Mouse (Mus musculus) heart, embryonic 10.5 days (tissue): ENCODE data around the gene Adamts9. TPM values are rescaled to one million over a fixed set of nuclear protein-coding genes. Genes with fewer than 3 reads are reported as not detected.

Source experiments
- DNase-seq: peaks from one replicate; pipeline ENCODE4 v3.0.0-alpha.2; 2017; ENCODE audit warnings: low spot score
- H3K27ac ChIP-seq: fragments of 300-500 bp; sonication (generic); 2 replicates; pipeline ENCODE4 v1.5.1; 2016; ENCODE audit warnings: mild to moderate bottlenecking
- H3K27me3 ChIP-seq: fragments of 300-500 bp; sonication (generic); 2 replicates; pipeline ENCODE4 v1.6.1; 2016; ENCODE audit warnings: mild to moderate bottlenecking; ENCODE audit not compliant: poor library complexity, insufficient read depth, severe bottlenecking
- H3K36me3 ChIP-seq: fragments of 300-500 bp; sonication (generic); 2 replicates; pipeline ENCODE4 v1.6.1; 2016; ENCODE audit warnings: mild to moderate bottlenecking, moderate library complexity
- H3K4me1 ChIP-seq: fragments of 300-500 bp; sonication (generic); 2 replicates; pipeline ENCODE4 v1.6.1; 2016; ENCODE audit warnings: mild to moderate bottlenecking
- H3K4me3 ChIP-seq: fragments of 300-500 bp; sonication (generic); 2 replicates; pipeline ENCODE4 v1.5.1; 2016; ENCODE audit warnings: mild to moderate bottlenecking, moderate library complexity
- H3K9me3 ChIP-seq: fragments of 300-500 bp; sonication (generic); 2 replicates; pipeline ENCODE4 v1.6.1; 2016; ENCODE audit warnings: mild to moderate bottlenecking, moderate library complexity
- WGBS: fragments of 180-500 bp; shearing (Covaris S2); methylation state at CpG from one replicate; pipeline ENCODE4 v1.1.7; 2016; 5-methylcytosine and 5-hydroxymethylcytosine counted together
- polyA plus RNA-seq: library from polyadenylated mRNA; unstranded; fragments of >200 nt; fragmentation: Nextera tagmentation; extraction: Ambion mirVana; gene quantifications from 2 replicates; pipeline ENCODE4 v1.2.1, GENCODE M21; 2016

Adamts9 gene
- polyA plus RNA-seq, 1 experiment from 2014 or later, result 9.7 TPM

DNA sequence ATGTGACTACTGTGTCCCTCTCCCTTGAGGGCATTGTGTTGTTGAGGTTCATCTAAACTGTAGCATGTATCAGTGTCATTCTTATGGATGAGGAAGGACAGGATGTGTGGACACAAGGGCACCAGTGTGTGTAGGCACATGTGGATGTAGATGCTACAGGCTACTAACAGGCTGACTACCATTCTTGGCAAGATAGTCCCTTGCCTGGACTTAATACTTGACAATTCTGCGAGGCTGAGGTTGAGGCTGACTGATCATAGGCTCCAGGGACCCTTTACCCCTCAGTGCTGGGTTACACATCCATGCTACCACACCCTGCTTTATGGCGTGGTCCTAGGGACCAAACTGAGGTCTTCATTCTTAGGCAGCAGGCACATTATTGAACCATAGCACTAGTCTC lies 16.1 kb upstream of the Adamts9 start:
- Histone ChIP-seq H3K4me1 (peaks cover 7% of the 10 kb centered on the region; the same call in 1 of the 2 replicates), H3K27ac (no peak overlapping the region), H3K9me3 (no peaks in the 10 kb centered on the region), H3K27me3 (no peaks in the 10 kb centered on the region), H3K36me3 (no peaks in the 10 kb centered on the region), H3K4me3 (no peak overlapping the region)
- no peak for DNase-seq
- WGBS, result 74% methylated on average over 2 of the region's 2 CpGs

DNA sequence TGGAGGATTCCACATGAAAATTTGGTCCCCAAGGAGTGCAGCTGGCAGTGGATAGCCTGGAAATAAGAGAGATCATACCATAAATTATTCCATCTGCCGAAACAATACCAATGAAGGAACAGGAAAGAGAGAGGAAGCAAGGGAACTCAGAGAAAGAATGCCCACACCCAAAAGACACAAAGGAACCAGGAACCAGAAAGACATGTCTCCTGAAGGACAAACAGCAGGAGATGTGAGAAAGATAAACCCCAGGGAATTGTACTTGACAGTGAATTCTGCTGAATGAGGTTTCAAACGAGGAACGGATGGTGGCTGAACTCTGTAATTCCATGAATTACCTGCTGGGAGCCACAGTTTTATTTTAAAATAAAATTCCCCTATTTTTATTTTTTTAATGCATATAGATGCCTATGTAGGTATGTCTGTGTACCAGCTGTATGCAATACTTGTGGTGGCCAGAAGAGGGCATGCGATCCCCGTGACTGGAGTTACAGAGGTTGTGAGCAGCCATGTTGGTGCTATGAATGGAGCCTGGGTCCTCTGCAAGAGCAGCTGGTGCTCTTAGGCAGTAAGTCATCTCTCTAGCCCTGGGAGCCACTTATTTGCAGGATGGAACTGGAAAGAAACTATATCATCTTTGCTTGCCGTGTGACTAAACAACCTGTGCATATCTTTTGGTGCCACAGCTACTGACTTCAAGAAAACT lies 4.2 kb upstream of the Adamts9 start:
- Histone ChIP-seq H3K27ac (no peak overlapping the region), H3K27me3 (peaks cover 13% of the 10 kb centered on the region; the same call in 1 of the 2 replicates), H3K4me3 (no peak overlapping the region), H3K4me1 (peaks cover 10% of the 10 kb centered on the region), H3K9me3 (no peaks in the 10 kb centered on the region), H3K36me3 (peaks cover 5% of the 10 kb centered on the region; the same call in 1 of the 2 replicates)
- 88% methylated on average over 6 of the region's 6 CpGs for WGBS
- no peak for DNase-seq

DNA sequence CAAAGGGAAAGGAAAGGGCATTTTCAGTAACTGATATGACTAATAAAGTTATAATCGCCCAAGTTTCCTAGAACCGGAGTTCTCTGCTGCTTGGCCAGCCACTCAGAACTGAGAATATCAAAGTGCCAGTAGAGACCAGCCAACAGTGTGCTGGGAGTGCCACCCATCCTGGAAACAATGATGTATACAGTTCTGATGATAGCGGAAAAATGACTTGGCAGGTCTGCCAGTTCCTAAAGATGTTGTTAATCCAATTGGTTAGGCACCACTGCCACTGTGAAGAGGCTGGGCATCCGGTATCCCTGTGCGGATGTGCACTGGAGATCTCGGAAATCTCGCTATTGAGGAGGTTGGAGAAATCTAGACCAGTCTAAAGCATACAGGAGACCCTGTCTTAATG lies 1.4 kb upstream of the Adamts9 start:
- peaks cover 17% of the 10 kb centered on the region for H3K4me1 ChIP-seq
- no peak overlapping the region for H3K27ac ChIP-seq
- peaks cover 13% of the 10 kb centered on the region; the same call in 1 of the 2 replicates for H3K27me3 ChIP-seq
- H3K4me3 ChIP-seq, result peak overlapping the region; percentile 76; the same call in 1 of the 2 replicates
- no peaks in the 10 kb centered on the region for H3K9me3 ChIP-seq
- WGBS, result 51% methylated on average over 7 of the region's 7 CpGs
- peaks cover 5% of the 10 kb centered on the region; the same call in 1 of the 2 replicates for H3K36me3 ChIP-seq
- no peak for DNase-seq

DNA sequence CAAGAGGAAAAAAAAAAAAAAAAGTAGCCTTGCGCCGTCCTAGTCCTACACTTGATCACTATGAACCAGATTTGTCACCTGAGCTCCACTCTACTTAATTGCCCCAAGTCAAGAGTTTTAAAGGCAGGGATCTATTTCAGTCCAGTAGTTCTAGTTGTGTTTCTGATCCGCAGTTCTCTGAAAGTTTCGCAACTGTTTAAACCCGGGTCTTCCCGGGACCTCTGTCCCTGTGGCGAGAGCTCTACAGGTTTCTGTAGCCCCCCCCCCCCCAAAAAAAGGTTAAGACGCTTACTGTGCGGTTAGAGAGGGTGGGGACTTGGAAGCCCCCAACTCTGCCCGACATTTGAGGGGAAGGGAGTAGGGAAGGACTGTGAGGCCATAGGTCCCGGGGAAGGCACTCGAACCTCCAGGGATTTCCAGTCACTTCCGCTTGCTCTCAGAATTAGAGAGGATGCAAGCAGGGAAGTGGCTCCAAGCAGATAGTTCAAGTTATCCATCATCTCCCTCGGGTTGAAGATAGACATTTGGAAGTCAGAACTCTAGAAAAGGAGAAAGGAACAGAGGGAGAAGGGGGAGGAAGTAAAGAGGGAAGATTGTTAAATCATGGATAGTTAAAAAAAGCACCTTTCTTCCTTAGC lies 875 bp upstream of the Adamts9 start:
- Histone ChIP-seq H3K27me3 (peaks cover 13% of the 10 kb centered on the region; the same call in 1 of the 2 replicates), H3K4me3 (peak overlapping the region; percentile 76), H3K36me3 (peaks cover 5% of the 10 kb centered on the region; the same call in 1 of the 2 replicates), H3K9me3 (no peaks in the 10 kb centered on the region), H3K4me1 (peaks cover 21% of the 10 kb centered on the region), H3K27ac (peak overlapping the region; percentile 92)
- DNase-seq, result no peak
- WGBS, result 3% methylated on average over 14 of the region's 14 CpGs

DNA sequence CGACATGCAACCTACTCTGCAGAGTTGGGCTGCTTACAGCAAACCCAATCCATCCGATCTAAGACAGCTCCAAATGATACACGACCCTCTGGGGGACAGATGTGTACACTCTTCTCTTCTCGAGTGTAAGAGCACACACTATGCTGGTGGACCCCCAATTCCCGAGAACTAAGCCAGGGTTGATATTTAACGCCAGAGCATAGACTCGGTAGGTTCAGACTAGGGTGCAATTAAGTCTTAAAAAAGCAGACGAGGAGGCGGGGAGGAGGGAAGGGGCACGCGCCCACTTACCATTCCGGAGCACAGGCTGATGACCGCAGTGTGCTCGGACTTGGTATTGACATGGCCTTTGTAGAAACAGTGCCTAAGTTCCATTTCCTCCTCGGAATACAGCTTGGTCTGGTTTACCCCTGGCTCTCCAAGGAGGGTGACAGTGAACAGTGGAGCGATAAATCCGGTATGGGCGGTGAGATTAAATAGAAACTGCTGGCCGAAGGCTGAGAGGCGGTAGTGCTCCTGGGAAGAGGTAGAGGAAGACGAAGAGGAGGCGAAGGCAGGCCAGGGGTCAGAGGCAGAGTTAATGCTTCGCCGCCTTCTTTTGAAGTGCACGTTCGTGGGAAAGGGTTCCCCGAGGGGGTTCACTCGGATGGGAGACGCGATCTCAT lies 1.4 kb downstream of the Adamts9 start:
- H3K27me3 ChIP-seq, result peaks cover 13% of the 10 kb centered on the region; the same call in 1 of the 2 replicates
- DNase-seq, result no peak
- peaks cover 30% of the 10 kb centered on the region for H3K4me1 ChIP-seq
- H3K27ac ChIP-seq, result peak overlapping the region; percentile 92
- WGBS, result under 1% methylated on average over 30 of the region's 30 CpGs
- peaks cover 10% of the 10 kb centered on the region for H3K36me3 ChIP-seq
- peak overlapping the region; percentile 76 for H3K4me3 ChIP-seq
- no peaks in the 10 kb centered on the region for H3K9me3 ChIP-seq

DNA sequence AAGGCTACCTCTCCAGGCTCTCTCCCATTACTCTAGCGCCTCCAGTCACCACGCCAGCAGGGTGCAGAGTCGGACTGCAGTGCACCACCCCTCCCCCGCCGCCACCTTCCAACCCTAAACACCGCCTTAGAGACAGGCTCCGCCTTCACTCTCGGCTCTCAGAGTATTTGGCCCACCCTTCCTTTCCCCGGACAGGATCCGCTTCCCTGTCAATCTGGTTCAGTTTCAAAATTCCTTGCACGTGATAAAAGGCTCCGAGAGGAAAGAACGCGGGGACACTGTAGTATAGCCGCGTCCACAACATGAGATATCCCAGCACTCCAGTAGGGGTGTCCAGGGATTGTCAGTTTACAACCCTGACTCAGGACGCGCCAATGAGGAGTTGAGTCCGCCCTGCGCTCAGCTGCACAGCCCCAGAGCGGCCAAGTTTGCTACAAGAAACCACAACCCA lies 2.0 kb downstream of the Adamts9 start:
- Histone ChIP-seq H3K4me1 (peaks cover 30% of the 10 kb centered on the region), H3K4me3 (peak overlapping the region; percentile 76), H3K36me3 (peaks cover 15% of the 10 kb centered on the region), H3K9me3 (no peaks in the 10 kb centered on the region), H3K27me3 (peaks cover 13% of the 10 kb centered on the region; the same call in 1 of the 2 replicates), H3K27ac (peak overlapping the region; percentile 92)
- DNase-seq, result peak; percentile 94
- WGBS, result under 1% methylated on average over 21 of the region's 21 CpGs

DNA sequence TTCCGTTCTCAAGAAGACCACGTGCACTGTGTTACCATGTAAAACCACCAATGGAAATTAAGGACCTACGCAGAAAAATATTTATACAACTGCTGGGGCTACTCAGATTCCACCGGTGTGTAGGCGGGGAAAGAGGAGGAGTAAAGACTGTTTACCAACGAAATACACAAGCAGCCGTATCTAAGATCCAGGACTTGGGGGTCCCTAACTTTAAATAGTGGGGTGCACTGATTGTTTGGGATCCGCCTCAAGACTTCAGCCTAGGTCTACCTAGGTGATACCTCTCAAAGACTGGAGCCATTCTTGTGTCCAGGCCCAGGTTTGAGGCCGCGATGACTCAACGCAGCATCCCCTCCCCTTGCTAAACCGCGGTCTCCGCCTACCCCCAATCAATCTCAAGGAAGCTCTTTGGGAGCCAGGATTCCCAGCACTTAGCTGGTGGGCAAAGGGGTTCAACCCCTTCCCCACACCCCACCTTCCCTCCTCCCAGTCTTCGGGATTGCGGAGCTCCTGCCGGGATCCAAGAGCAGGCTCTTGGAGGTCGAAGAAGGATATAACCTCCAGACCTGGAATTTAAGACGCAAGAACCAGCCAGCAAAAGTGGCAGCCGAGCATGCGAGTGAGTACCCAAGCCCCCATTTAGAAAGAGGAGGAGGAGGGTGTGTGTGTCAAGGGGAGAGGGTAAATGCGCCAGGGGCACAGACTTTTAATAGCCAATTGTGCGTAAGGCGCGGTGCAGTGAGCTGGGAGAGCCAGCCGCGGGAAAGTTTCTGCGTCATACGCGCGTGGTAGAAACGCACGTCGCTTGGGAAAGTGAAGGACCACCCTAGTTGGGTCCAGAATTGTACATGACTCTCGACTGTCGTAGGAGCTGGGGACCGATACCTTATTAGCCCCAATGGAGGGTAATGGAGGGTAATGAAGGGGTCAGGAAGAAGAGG lies 2.8 kb downstream of the Adamts9 start:
- DNase-seq, result no peak
- under 1% methylated on average over 37 of the region's 37 CpGs for WGBS
- peaks cover 11% of the 10 kb centered on the region; the same call in 1 of the 2 replicates for H3K27me3 ChIP-seq
- peaks cover 30% of the 10 kb centered on the region for H3K4me1 ChIP-seq
- H3K27ac ChIP-seq, result peak overlapping the region; percentile 92
- H3K4me3 ChIP-seq, result peak overlapping the region; percentile 76
- no peaks in the 10 kb centered on the region for H3K9me3 ChIP-seq
- H3K36me3 ChIP-seq, result peaks cover 23% of the 10 kb centered on the region

DNA sequence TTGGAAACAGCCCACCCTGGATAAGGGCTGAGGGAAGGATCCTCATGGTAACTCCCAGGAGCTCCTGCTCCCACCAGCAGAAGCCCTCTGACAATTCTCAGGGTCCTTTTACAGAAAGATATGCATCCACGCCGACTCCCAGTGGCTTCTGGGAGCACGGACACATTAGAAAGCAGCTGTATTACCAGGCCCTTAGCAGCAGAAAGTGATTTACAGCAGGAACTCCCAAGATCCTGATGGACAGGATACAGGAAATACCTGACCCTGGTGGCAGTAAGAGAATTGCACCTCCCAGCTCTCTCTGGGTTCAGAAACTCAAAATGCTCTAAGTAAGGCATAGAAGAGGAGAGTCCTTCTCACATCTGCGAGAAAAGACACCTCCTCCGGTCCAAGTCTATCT lies 15.0 kb downstream of the Adamts9 start:
- Histone ChIP-seq H3K4me3 (no peak overlapping the region), H3K36me3 (peaks cover 41% of the 10 kb centered on the region), H3K4me1 (peaks cover 17% of the 10 kb centered on the region), H3K27ac (no peak overlapping the region), H3K9me3 (no peaks in the 10 kb centered on the region), H3K27me3 (no peaks in the 10 kb centered on the region)
- 81% methylated on average over 5 of the region's 5 CpGs for WGBS
- no peak for DNase-seq

DNA sequence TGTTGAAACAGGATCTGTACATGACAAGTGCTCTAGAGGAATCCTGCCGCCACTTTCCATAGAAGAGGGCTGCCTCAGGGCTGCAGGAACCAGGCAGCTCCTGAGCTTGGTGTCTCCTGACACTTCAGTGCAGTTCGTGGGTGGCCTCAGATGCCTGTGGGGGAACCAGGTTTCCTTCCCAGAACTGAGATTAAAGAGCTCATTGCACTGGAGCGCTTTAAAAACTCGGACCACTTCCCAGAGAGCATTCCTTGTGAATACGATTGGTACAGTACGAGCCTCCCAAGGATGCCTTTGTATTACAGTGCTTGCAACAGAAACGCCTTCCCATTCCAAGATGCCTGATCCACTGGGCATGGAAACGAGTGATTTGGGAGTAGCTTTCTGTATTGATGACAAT lies 18.8 kb downstream of the Adamts9 start:
- Histone ChIP-seq H3K4me3 (peak overlapping the region; percentile 9; the same call in 1 of the 2 replicates), H3K9me3 (no peaks in the 10 kb centered on the region), H3K4me1 (peaks cover 38% of the 10 kb centered on the region), H3K27ac (peak overlapping the region; percentile 13; the same call in 1 of the 2 replicates), H3K36me3 (peaks cover 16% of the 10 kb centered on the region; the same call in 1 of the 2 replicates), H3K27me3 (no peaks in the 10 kb centered on the region)
- no peak for DNase-seq
- 45% methylated on average over 8 of the region's 8 CpGs for WGBS

DNA sequence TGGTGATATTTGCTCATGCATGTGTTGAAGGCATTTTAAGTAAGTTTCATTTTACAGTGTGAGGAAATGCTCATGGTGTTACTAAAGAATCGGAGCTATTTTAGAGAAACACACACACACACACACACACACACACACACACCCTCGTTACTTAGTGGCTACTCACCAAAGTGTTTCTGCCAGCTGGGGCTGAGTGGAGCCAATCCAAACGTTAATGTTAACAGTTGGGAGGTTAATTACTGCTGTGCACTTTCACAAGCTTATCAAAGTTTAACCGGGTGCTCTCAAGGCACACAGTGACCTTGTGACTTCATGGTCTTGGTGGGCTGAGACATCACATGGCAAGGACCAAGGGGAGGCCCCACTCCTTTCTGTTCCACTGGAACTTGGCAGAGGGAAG lies 21.4 kb downstream of the Adamts9 start:
- Histone ChIP-seq H3K27ac (peak overlapping the region; percentile 56; the same call in 1 of the 2 replicates), H3K9me3 (no peaks in the 10 kb centered on the region), H3K36me3 (peaks cover 10% of the 10 kb centered on the region; the same call in 1 of the 2 replicates), H3K4me1 (peaks cover 38% of the 10 kb centered on the region), H3K27me3 (no peaks in the 10 kb centered on the region), H3K4me3 (no peak overlapping the region)
- WGBS, result 32% methylated on average over 4 of the region's 4 CpGs
- no peak for DNase-seq

DNA sequence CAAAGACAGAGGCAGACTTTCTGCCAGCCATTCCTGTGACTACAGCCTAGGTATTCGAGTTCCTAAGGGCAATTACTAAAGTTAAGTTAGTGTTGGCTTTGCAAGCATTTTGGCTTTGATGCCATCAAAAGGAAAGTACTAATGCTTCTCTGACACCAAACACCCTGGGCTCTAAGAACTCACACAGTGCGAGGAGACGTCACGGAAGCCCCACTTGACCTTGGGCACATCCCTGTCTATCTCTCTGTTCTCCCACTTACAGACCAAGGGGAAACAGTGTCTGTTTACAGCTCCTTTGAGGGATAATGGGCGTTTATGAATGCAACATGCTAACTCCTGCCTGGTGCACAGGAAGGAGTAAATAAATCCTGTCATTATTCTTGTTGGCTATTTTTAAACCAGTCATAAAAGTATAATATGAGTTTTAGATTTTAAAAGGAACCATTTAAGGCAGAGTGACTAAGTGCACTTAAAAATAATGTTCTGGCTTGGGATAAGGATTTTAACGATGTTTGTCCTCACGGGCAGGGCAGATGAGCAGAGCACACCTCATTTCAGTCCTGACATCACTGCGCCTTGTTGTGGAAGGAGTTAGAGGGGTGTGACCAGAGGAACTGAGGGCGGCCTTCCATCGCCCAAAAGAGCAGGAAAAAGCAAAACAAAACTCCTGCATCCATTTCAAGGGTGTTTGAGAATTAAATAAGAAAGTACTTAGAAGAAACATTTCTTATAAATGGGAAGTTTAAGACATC lies 22.2 kb downstream of the Adamts9 start:
- no peaks in the 10 kb centered on the region for H3K27me3 ChIP-seq
- DNase-seq, result no peak
- H3K9me3 ChIP-seq, result no peaks in the 10 kb centered on the region
- 0 out of 2 replicates have a peak, but pooled peaks cover 3% of the 10 kb centered on the region for H3K36me3 ChIP-seq
- no peak overlapping the region for H3K4me3 ChIP-seq
- H3K27ac ChIP-seq, result 0 out of 2 replicates have a peak overlapping the region, but pooled peaks have one; percentile 22
- 61% methylated on average over 10 of the region's 10 CpGs for WGBS
- H3K4me1 ChIP-seq, result peaks cover 31% of the 10 kb centered on the region
